Mouse (Mus musculus): ENCODE results near the gene Slc34a3.

Gene Slc34a3

GRCm38 (mm10) chr2:25252331-25252730 is 18.2 kb upstream of the Slc34a3 start:
- no peak for DNase-seq (ENCODE audit: low spot score in 2 of 2)

GRCm38 (mm10) chr2:25246183-25247072 is 12.3 kb upstream of the Slc34a3 start, which contains the start of gene AL732309.1:
TSS of gene AL732309.1 (minus strand) at chr2:25246863.
- DNase-seq (ENCODE audit: low spot score in 2 of 2): no peak

DNA sequence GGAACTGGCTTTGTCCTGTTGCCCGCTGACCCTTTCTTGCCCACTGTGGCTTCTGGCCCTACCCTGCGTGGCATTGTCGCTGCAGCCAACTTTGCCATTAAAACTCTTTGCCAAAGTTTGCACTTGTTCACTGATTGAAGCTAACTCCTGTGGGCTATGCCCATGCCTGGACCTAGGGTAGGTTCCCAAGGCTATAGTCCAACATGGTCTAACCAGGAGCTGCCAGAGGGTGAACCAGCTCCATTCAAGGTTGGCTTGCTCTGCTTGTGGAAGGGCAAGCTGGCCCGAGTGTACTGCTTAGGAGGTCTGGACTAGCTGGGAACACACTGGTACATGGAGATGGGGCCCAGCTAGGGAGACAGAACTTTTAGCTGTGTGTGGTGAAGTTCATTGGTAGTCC is 10.0 kb upstream of the Slc34a3 start:
- no peak for DNase-seq (ENCODE audit: low spot score in 2 of 2)

- no peak for DNase-seq (ENCODE audit: low spot score in 2 of 2)
Observed at GRCm38 (mm10) chr2:25243342-25243741, 9.2 kb upstream of the Slc34a3 start.

GRCm38 (mm10) chr2:25242101-25242506 is 7.9 kb upstream of the Slc34a3 start, which contains the start of the genes Rnf208 and Cysrt1:
TSS of gene Rnf208 (plus strand) at chr2:25242255.
TSS of gene Cysrt1 (minus strand) at chr2:25242452.
- no peak for DNase-seq (ENCODE audit: low spot score in 2 of 2)

GRCm38 (mm10) chr2:25241438-25241775 is 7.2 kb upstream of the Slc34a3 start:
- DNase-seq (ENCODE audit: low spot score in 2 of 2): no peak

DNA sequence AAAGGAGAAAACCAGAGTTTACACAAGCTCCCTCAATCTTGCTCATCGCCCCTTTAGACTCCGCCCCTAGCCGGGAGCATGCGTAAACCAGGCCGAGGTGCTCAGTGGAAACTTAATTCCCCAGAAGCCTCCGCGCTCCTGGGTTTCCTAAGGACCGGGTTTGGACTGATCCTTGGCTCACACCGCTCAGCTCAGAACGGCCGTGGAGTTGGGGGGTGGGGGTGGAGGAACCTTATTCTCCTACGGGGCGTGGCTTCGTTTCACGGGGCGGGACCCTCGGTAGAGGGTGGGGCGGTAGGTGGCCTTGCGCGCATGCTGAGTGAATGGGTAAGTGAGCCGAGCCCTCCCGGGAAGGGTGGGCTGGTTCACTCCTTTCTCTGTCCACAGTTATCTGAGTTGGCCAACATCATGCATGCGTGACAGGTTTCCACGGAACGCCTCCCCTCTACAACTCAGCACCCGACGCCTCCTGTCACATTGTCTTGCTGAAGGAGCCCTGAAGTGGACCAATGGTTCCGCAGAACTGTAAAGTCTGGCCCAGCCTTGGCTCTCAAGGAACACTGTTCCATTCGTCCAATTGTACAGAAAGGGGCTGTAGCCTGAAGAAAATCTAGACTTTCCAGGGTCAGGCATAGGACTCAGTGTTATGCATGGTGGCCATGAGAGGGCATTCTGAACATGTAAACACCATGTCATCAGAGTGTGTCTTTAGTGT is 6.7 kb upstream of the Slc34a3 start:
- peak in 1 of 2 experiments; percentile 18 for DNase-seq (ENCODE audit: low spot score in 2 of 2)

- no peak for DNase-seq (ENCODE audit: low spot score in 2 of 2)
Observed at GRCm38 (mm10) chr2:25240310-25240709, 6.1 kb upstream of the Slc34a3 start.

DNA sequence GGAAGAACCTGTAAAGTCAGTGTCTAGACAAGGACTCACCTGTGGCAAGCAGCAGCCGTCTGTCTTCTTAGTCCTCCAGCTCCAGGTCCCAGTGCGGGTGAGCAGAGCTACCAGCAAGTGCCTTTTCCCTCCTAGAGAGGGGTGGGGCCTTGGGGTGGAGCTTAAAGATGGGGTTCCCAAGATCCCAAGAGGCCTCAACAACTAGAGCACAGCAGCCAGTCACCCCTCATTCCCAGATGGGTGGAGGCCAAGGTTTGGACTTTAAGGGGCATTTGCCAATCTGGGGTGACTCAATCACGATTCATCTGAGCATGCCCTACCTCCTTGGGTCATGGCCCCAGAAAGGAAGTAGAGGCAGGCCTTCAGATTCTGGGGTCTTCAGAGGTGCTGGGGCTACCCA is 5.6 kb upstream of the Slc34a3 start:
- DNase-seq (ENCODE audit: low spot score in 2 of 2): no peak

GRCm38 (mm10) chr2:25238106-25238505 is 3.9 kb upstream of the Slc34a3 start:
- DNase-seq (ENCODE audit: low spot score in 2 of 2): no peak

GRCm38 (mm10) chr2:25237522-25237921 is 3.4 kb upstream of the Slc34a3 start:
- no peak for DNase-seq (ENCODE audit: low spot score in 2 of 2)

DNA sequence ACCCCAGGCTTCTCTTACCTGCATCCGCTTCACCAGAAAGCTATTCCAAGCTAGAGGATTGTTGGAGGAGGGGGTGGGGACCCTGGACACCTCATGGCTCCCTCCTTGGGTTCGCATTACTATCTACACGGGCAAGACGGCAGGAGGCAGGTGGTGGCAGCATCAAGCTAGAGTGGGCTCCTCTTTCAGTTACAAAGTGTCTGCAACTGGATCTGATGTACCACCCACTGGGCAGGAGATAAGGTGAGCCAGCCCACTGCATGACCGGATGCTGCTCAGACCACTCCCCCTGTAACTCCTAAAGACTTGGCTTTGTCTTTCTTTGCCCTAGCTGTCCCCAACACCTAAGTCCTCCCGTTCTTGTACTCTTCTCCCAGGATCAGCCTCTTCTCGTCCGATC is 2.5 kb upstream of the Slc34a3 start, which contains the start of gene Rnf224:
Gene Rnf224 (minus strand): TSS at position 174 of the 400 bp plus-strand sequence.
- no peak for DNase-seq (ENCODE audit: low spot score in 2 of 2)

DNA sequence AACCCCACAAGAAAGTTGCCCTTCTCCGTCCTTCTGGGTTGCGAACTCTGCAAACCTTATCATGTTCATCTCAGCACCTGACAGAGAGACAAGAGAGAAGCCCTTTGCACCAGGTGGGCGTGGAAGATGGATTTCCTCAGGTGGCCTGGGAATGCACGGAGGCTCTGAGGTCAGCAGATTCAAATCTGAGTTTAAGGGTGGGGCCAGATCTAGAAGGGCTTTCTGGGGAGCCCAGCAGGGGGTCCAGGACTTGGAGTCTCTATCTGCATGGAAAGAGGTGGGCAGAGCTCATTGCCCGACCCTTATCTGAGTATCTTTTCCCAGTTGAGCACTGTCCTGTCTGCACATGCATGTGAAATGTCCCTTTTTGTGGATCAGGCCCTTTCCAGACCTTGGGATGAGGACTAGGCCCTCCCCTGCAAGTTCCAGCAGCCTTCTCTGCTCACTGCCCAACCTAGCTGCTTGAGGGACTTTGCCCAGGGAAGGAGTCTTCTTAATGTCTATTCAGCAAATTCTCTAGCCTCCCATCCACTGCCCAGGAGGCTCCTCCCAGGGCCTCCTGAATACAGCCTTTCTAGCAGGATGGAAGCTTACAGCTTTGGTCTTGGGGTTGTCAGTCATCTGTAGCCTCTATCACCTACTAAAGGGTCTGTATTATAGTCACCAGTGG is 522 bp upstream of the Slc34a3 start:
- no peak for DNase-seq (ENCODE audit: low spot score in 2 of 2)

- no peak for DNase-seq (ENCODE audit: low spot score in 2 of 2)
Observed at GRCm38 (mm10) chr2:25233421-25233820, 743 bp downstream of the Slc34a3 start.

DNA sequence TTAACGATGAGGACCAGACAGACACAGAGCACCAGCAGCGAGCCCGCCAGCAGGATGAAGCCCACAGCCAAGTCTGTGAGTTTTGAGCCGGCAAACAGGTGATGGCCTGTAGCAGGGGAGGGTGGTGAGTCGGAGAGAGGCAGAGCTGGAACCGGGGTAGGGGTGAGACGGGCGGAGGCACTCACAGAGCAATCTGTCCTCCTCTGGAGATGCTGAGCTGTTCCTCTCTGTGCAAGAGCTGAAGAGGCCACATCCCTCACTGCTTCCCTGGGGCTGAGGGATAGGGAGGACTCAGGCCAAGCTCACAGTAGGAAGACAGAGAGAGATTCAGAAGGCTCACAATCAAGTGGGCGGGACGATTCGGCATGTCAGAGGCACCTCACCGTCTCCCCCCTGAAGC is 3.1 kb downstream of the Slc34a3 start:
- no peak for DNase-seq (ENCODE audit: low spot score in 2 of 2)

DNA sequence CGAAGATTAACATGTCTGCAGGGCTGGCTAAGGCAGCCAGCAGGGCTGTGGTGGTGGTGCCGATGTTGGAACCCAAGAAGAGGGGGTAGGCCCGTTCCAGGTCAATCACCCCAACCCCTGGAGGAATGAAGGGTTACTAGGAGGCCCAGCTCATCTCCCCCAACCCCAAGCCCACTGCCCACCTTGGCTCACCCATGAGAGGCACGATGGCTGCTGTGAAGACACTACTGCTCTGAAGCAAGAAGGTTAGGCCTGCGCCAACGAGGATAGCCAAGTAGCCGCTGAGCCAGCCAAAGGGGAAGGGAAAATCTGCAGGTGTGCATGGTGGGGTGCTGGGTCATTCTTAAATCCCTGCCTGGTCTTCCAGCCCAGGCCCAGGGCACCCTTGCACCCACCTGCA is 3.6 kb downstream of the Slc34a3 start:
- DNase-seq (ENCODE audit: low spot score in 2 of 2): no peak

- no peak for DNase-seq (ENCODE audit: low spot score in 2 of 2)
Observed at GRCm38 (mm10) chr2:25229582-25229981, 4.6 kb downstream of the Slc34a3 start.

DNA sequence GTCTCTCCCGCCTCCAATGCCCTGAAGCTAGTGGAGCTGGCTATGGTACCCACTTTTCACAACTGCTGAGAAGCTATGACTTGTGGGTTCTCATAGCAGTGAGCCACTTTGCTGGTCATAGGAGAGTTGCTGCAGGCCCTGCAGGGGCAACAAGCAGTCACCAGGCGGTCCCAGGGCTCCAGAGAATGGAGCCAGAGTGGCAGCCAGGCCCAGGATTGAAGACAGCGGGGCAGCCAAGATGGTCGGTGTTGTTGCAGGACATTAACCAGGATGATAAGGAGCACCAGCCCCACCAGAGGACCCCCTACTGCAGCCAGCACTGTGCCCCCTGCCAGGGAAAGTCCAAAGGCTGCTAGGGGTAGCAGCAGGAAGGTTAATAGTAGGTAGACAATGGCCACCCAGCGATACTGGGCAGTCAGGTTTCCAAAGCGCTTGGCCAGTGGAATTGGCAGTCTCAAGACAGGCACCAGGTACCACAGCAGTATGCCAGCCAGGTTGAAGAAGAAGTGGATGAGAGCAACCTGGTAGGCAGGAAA is 5.1 kb downstream of the Slc34a3 start:
- no peak for DNase-seq (ENCODE audit: low spot score in 2 of 2)

DNA sequence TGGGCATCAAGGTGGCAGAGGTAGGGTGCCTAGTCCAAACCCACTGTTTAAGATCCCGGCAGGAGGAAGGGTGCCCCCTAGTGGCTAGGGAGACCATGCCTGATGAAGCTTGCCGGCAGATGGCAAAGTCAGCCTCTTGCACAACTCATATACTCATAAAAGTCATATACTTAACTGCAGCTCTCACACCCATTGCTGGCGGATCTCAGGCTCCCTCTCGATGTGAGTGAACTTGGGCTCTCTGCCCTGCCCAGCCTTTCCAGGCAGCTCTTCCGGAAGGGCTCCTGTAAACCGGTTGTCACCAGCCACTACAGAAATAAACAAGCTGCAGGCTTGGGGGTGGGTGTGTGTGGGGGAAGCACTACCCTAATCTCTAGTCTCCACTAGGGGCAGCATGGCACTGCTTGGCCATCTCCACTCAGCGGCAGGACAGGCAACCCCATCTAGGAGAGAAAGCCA is 5.7 kb downstream of the Slc34a3 start:
- DNase-seq (ENCODE audit: low spot score in 2 of 2): peak; percentile 91

GRCm38 (mm10) chr2:25227406-25227805 is 6.8 kb downstream of the Slc34a3 start:
- DNase-seq (ENCODE audit: low spot score in 2 of 2): no peak

GRCm38 (mm10) chr2:25226864-25227263 is 7.3 kb downstream of the Slc34a3 start:
- DNase-seq (ENCODE audit: low spot score in 2 of 2): no peak

Data from natural killer cell, adult 2 months (primary cell).